Mouse (Mus musculus) ES-Bruce4 (cell line): ENCODE results near the gene Kpna4.

Experiments used
- CTCF ChIP-seq: IDR thresholded peaks from one replicate; pipeline ENCODE4 v1.8.1; 2011; ENCODE audit warnings: low read depth, low read length
- EP300 ChIP-seq: IDR thresholded peaks from 2 replicates; pipeline ENCODE4 v1.6.1; 2011; ENCODE audit warnings: low read depth, low read length; ENCODE audit not compliant: insufficient read depth
- POLR2A ChIP-seq: IDR thresholded peaks from one replicate; pipeline ENCODE4 v1.8.1; 2011; ENCODE audit warnings: low read length; ENCODE audit not compliant: insufficient read depth

- TF ChIP-seq CTCF = no peak
- no peak for TF ChIP-seq POLR2A
- no peak for TF ChIP-seq EP300
These were observed 17.8 kb downstream of the Kpna4 start for GRCm38 (mm10) chr3:69109079-69109478.
